Mouse (Mus musculus) megakaryocyte, embryonic 14.5 days (primary cell): Measurements from ENCODE around the gene Adm2. TPM values are rescaled to one million over a fixed set of nuclear protein-coding genes. Genes with fewer than 3 reads are reported as not detected.

Source experiments
- H3K27me3 ChIP-seq: replicated peaks from 2 replicates; pipeline ENCODE3; 2012; ENCODE audit warnings: inconsistent platforms
- H3K36me3 ChIP-seq: replicated peaks from 2 replicates; pipeline ENCODE3; 2012; ENCODE audit warnings: low read length, inconsistent platforms, mixed read lengths
- H3K4me1 ChIP-seq: 2 replicates; pipeline ENCODE4 v1.6.1; 2012; ENCODE audit warnings: inconsistent platforms
- H3K4me3 ChIP-seq: replicated peaks from 2 replicates; pipeline ENCODE3; 2012; ENCODE audit warnings: moderate library complexity, mild to moderate bottlenecking, inconsistent platforms
- H3K9me3 ChIP-seq: 2 replicates; pipeline ENCODE4 v1.6.1; 2012; ENCODE audit warnings: inconsistent platforms
- FLI1 ChIP-seq: IDR thresholded peaks from 2 replicates; pipeline ENCODE4 v1.6.1; 2012; ENCODE audit warnings: low read length, inconsistent platforms, mixed read lengths
- GATA1 ChIP-seq: IDR thresholded peaks from 3 replicates; pipeline ENCODE4 v1.6.1; 2012; ENCODE audit warnings: mixed read lengths, low read length, inconsistent platforms, borderline replicate concordance
- polyA plus RNA-seq: library from polyadenylated mRNA; stranded (reverse); fragments of >175 nt; gene quantifications from 2 replicates; pipeline ENCODE4 v1.2.3, GENCODE M21; 2012; ENCODE audit warnings: low replicate concordance; ENCODE audit not compliant: insufficient read depth

The Adm2 gene
- polyA plus RNA-seq, 1 experiment, result 4.0 TPM

GRCm38 (mm10) chr15:89352795-89353194 lies 30.3 kb downstream of the Adm2 start:
- H3K27me3 ChIP-seq, result no peaks in the 10 kb centered on the region
- H3K4me1 ChIP-seq, result peaks cover 39% of the 10 kb centered on the region
- peaks cover 51% of the 10 kb centered on the region for H3K36me3 ChIP-seq
- no peak overlapping the region for H3K4me3 ChIP-seq
- TF ChIP-seq GATA1 (no peak), FLI1 (no peak)
- H3K9me3 ChIP-seq, result no peaks in the 10 kb centered on the region

GRCm38 (mm10) chr15:89353837-89354236 lies 31.3 kb downstream of the Adm2 start:
- peak overlapping the region; percentile 38 for H3K4me3 ChIP-seq
- H3K9me3 ChIP-seq, result no peaks in the 10 kb centered on the region
- peaks cover 41% of the 10 kb centered on the region for H3K4me1 ChIP-seq
- peaks cover 60% of the 10 kb centered on the region for H3K36me3 ChIP-seq
- TF ChIP-seq GATA1 (no peak), FLI1 (no peak)
- H3K27me3 ChIP-seq, result no peaks in the 10 kb centered on the region

GRCm38 (mm10) chr15:89354455-89354854 lies 31.9 kb downstream of the Adm2 start:
- Histone ChIP-seq H3K4me1 (peaks cover 45% of the 10 kb centered on the region), H3K9me3 (no peaks in the 10 kb centered on the region), H3K36me3 (peaks cover 65% of the 10 kb centered on the region), H3K4me3 (peak overlapping the region; percentile 96), H3K27me3 (no peaks in the 10 kb centered on the region)
- TF ChIP-seq FLI1 (no peak), GATA1 (no peak)

GRCm38 (mm10) chr15:89355241-89356187 lies 33.0 kb downstream of the Adm2 start, which contains the start of the genes Lmf2 and Ncaph2:
Lmf2 (minus strand) TSS chr15:89355659.
Ncaph2 (plus strand) TSS chr15:89355719.
- TF ChIP-seq FLI1 (peak; percentile 54; the same call in 1 of the 2 replicates), GATA1 (no peak)
- Histone ChIP-seq H3K27me3 (no peaks in the 10 kb centered on the region), H3K36me3 (peaks cover 67% of the 10 kb centered on the region), H3K4me3 (peak within 1 kb of the TSS; percentile 96), H3K9me3 (no peaks in the 10 kb centered on the region), H3K4me1 (peaks cover 45% of the 10 kb centered on the region)

- H3K36me3 ChIP-seq, result peaks cover 67% of the 10 kb centered on the region
- TF ChIP-seq FLI1, result no peak
- no peak for TF ChIP-seq GATA1
- no peaks in the 10 kb centered on the region for H3K27me3 ChIP-seq
- peak overlapping the region; percentile 96 for H3K4me3 ChIP-seq
- peaks cover 45% of the 10 kb centered on the region for H3K4me1 ChIP-seq
- no peaks in the 10 kb centered on the region for H3K9me3 ChIP-seq
These were observed 33.9 kb downstream of the Adm2 start for GRCm38 (mm10) chr15:89356372-89356771.

GRCm38 (mm10) chr15:89358784-89359183 lies 36.3 kb downstream of the Adm2 start:
- Histone ChIP-seq H3K4me3 (no peak overlapping the region), H3K9me3 (no peaks in the 10 kb centered on the region), H3K27me3 (no peaks in the 10 kb centered on the region), H3K4me1 (peaks cover 38% of the 10 kb centered on the region), H3K36me3 (peaks cover 67% of the 10 kb centered on the region)
- TF ChIP-seq GATA1 (no peak), FLI1 (no peak)

- no peaks in the 10 kb centered on the region for H3K9me3 ChIP-seq
- H3K4me1 ChIP-seq, result peaks cover 12% of the 10 kb centered on the region
- H3K27me3 ChIP-seq, result no peaks in the 10 kb centered on the region
- H3K36me3 ChIP-seq, result peaks cover 98% of the 10 kb centered on the region
- TF ChIP-seq GATA1 (no peak), FLI1 (no peak)
- H3K4me3 ChIP-seq, result no peak overlapping the region
These were observed 40.5 kb downstream of the Adm2 start for GRCm38 (mm10) chr15:89363051-89363450.

- no peaks in the 10 kb centered on the region for H3K27me3 ChIP-seq
- TF ChIP-seq FLI1, result no peak
- TF ChIP-seq GATA1, result no peak
- H3K4me1 ChIP-seq, result no peaks in the 10 kb centered on the region; the same call in 1 of the 2 replicates
- peaks cover 100% of the 10 kb centered on the region for H3K36me3 ChIP-seq
- H3K4me3 ChIP-seq, result no peak overlapping the region
- H3K9me3 ChIP-seq, result no peaks in the 10 kb centered on the region
These were observed 42.6 kb downstream of the Adm2 start for GRCm38 (mm10) chr15:89365141-89365551.

GRCm38 (mm10) chr15:89372068-89372467 lies 49.5 kb downstream of the Adm2 start:
- H3K27me3 ChIP-seq, result peaks cover 2% of the 10 kb centered on the region
- peaks cover 55% of the 10 kb centered on the region for H3K4me1 ChIP-seq
- H3K36me3 ChIP-seq, result peaks cover 58% of the 10 kb centered on the region
- TF ChIP-seq GATA1 (no peak), FLI1 (no peak)
- peak overlapping the region; percentile 14 for H3K4me3 ChIP-seq
- H3K9me3 ChIP-seq, result no peaks in the 10 kb centered on the region

GRCm38 (mm10) chr15:89372536-89372935 lies 50.0 kb downstream of the Adm2 start:
- Histone ChIP-seq H3K4me3 (peak overlapping the region; percentile 99), H3K4me1 (peaks cover 55% of the 10 kb centered on the region), H3K36me3 (peaks cover 53% of the 10 kb centered on the region), H3K9me3 (no peaks in the 10 kb centered on the region), H3K27me3 (peaks cover 7% of the 10 kb centered on the region)
- TF ChIP-seq GATA1 (no peak), FLI1 (no peak)
